Mouse (Mus musculus) forebrain, embryonic 14.5 days (tissue): ENCODE data around the gene Syce3. TPM values are rescaled to one million over a fixed set of nuclear protein-coding genes. Genes with fewer than 3 reads are reported as not detected.
A peak's percentile ranks its signal among the peaks of the same experiment; 100 is the strongest.

ENCODE experiments used
- ATAC-seq: fragments of 200-750 bp; cut with Nextera tagmentation; 2 replicates; pipeline ENCODE4 v1.8.0; 2017; ENCODE audit warnings: mild to moderate bottlenecking, moderate library complexity
- DNase-seq: peaks from one replicate; pipeline ENCODE4 v3.0.0-alpha.2; 2015; ENCODE audit warnings: low spot score
- H3K27ac ChIP-seq: fragments of 300-500 bp; sonication (generic); 2 replicates; pipeline ENCODE4 v1.5.1; 2014; ENCODE audit warnings: low read depth, mild to moderate bottlenecking, control low read depth, low read length, moderate library complexity
- H3K27me3 ChIP-seq: fragments of 300-500 bp; sonication (generic); replicated peaks from 2 replicates; pipeline ENCODE4 v1.6.1; 2014; ENCODE audit warnings: low read length, control low read depth, mixed read lengths; ENCODE audit not compliant: control insufficient read depth, insufficient read depth
- H3K36me3 ChIP-seq: fragments of 300-500 bp; sonication (generic); 2 replicates; pipeline ENCODE4 v1.6.1; 2014; ENCODE audit warnings: low read length, control low read depth; ENCODE audit not compliant: control insufficient read depth, insufficient read depth
- H3K4me1 ChIP-seq: fragments of 300-500 bp; sonication (generic); 2 replicates; pipeline ENCODE4 v1.6.1; 2014; ENCODE audit warnings: antibody characterized with exemption, low read length, control low read depth; ENCODE audit not compliant: control insufficient read depth, insufficient read depth
- H3K4me2 ChIP-seq: fragments of 300-500 bp; sonication (generic); 2 replicates; pipeline ENCODE4 v1.6.1; 2014; ENCODE audit warnings: mild to moderate bottlenecking, control low read depth, low read length
- H3K4me3 ChIP-seq: fragments of 300-500 bp; sonication (generic); 2 replicates; pipeline ENCODE4 v1.5.1; 2014; ENCODE audit warnings: low read depth, low read length, control low read depth
- H3K9ac ChIP-seq: fragments of 300-500 bp; sonication (generic); 2 replicates; pipeline ENCODE4 v1.6.1; 2014; ENCODE audit warnings: mild to moderate bottlenecking, low read length, control low read depth, moderate library complexity
- H3K9me3 ChIP-seq: fragments of 300-500 bp; sonication (generic); replicated peaks from 2 replicates; pipeline ENCODE4 v1.6.1; 2016; ENCODE audit warnings: low read length, control low read depth, mixed read lengths; ENCODE audit not compliant: control insufficient read depth
- WGBS: fragments of 180-500 bp; shearing (Covaris S2); extraction: QIAGEN DNeasy Blood & Tissue Kit; methylation state at CpG from one replicate; pipeline ENCODE4 v1.1.7; 2014; 5-methylcytosine and 5-hydroxymethylcytosine counted together
- polyA plus RNA-seq: library from polyadenylated mRNA; unstranded; fragments of >200 nt; fragmentation: Nextera tagmentation; extraction: Ambion mirVana; gene quantifications from 2 replicates; pipeline ENCODE4 v1.2.1, GENCODE M21; 2014

Syce3 gene
- polyA plus RNA-seq, 1 experiment from 2014 or later, result not detected

GRCm38 (mm10) chr15:89373027-89373761 is 37.1 kb downstream of the Syce3 start:
- peak overlapping the region; percentile 84 for H3K9ac ChIP-seq
- 3% methylated on average over 35 of the region's 35 CpGs for WGBS
- H3K4me2 ChIP-seq, result peak overlapping the region; percentile 87
- H3K27me3 ChIP-seq, result peaks cover 22% of the 10 kb centered on the region
- DNase-seq (peak; percentile 81), ATAC-seq (peak; percentile 84)
- peaks cover 48% of the 10 kb centered on the region for H3K36me3 ChIP-seq
- peaks cover 2% of the 10 kb centered on the region; the same call in 1 of the 2 replicates for H3K4me1 ChIP-seq
- no peaks in the 10 kb centered on the region for H3K9me3 ChIP-seq
- peak overlapping the region; percentile 93 for H3K27ac ChIP-seq
- peak overlapping the region; percentile 71 for H3K4me3 ChIP-seq

- no peak for ATAC-seq
- 89% methylated on average over 7 of the region's 7 CpGs for WGBS
- no peak overlapping the region for H3K27ac ChIP-seq
Observed at GRCm38 (mm10) chr15:89372536-89372935, 37.8 kb downstream of the Syce3 start.

GRCm38 (mm10) chr15:89372068-89372467 is 38.2 kb downstream of the Syce3 start:
- no peak overlapping the region for H3K4me3 ChIP-seq
- H3K27ac ChIP-seq, result no peak overlapping the region
- peaks cover 59% of the 10 kb centered on the region for H3K36me3 ChIP-seq
- WGBS, result 85% methylated on average over 13 of the region's 13 CpGs
- DNase-seq (no peak), ATAC-seq (no peak)
- H3K9ac ChIP-seq, result no peak overlapping the region
- H3K9me3 ChIP-seq, result no peaks in the 10 kb centered on the region
- H3K27me3 ChIP-seq, result peaks cover 11% of the 10 kb centered on the region
- no peak overlapping the region for H3K4me2 ChIP-seq
- H3K4me1 ChIP-seq, result peaks cover 2% of the 10 kb centered on the region; the same call in 1 of the 2 replicates

More at GRCm38 (mm10) chr15:89372536-89372935, 37.8 kb downstream of the Syce3 start:
- peaks cover 2% of the 10 kb centered on the region; the same call in 1 of the 2 replicates for H3K4me1 ChIP-seq
- 0 out of 2 replicates have a peak overlapping the region, but pooled peaks have one; percentile 84 for H3K9ac ChIP-seq
- H3K4me2 ChIP-seq, result peak overlapping the region; percentile 87
- peaks cover 54% of the 10 kb centered on the region for H3K36me3 ChIP-seq
- H3K27me3 ChIP-seq, result peaks cover 15% of the 10 kb centered on the region
- no peaks in the 10 kb centered on the region for H3K9me3 ChIP-seq
- H3K4me3 ChIP-seq, result peak overlapping the region; percentile 71
- DNase-seq, result no peak

GRCm38 (mm10) chr15:89365141-89365551 is 45.2 kb downstream of the Syce3 start:
- Histone ChIP-seq H3K4me2 (no peak overlapping the region), H3K27me3 (no peaks in the 10 kb centered on the region), H3K9me3 (no peaks in the 10 kb centered on the region), H3K9ac (no peak overlapping the region), H3K27ac (no peak overlapping the region), H3K4me1 (no peaks in the 10 kb centered on the region), H3K36me3 (peaks cover 99% of the 10 kb centered on the region), H3K4me3 (no peak overlapping the region)
- no peak for DNase-seq
- ATAC-seq, result no peak
- WGBS, result 89% methylated on average over 4 of the region's 4 CpGs

- no peak for DNase-seq
- ATAC-seq, result no peak
- WGBS, result 92% methylated on average over 7 of the region's 7 CpGs
Observed at GRCm38 (mm10) chr15:89363051-89363450, 47.3 kb downstream of the Syce3 start.

GRCm38 (mm10) chr15:89358784-89359183 is 51.5 kb downstream of the Syce3 start:
- Histone ChIP-seq H3K4me2 (no peak overlapping the region), H3K4me1 (peaks cover 14% of the 10 kb centered on the region), H3K36me3 (peaks cover 41% of the 10 kb centered on the region), H3K9ac (no peak overlapping the region), H3K27ac (no peak overlapping the region), H3K27me3 (no peaks in the 10 kb centered on the region), H3K9me3 (no peaks in the 10 kb centered on the region), H3K4me3 (no peak overlapping the region)
- ATAC-seq (no peak), DNase-seq (no peak)
- WGBS, result 88% methylated on average over 3 of the region's 3 CpGs

More at GRCm38 (mm10) chr15:89363051-89363450, 47.3 kb downstream of the Syce3 start:
- Histone ChIP-seq H3K4me2 (no peak overlapping the region), H3K36me3 (peaks cover 81% of the 10 kb centered on the region), H3K9ac (no peak overlapping the region), H3K27me3 (no peaks in the 10 kb centered on the region), H3K4me3 (no peak overlapping the region), H3K27ac (no peak overlapping the region), H3K9me3 (no peaks in the 10 kb centered on the region), H3K4me1 (no peaks in the 10 kb centered on the region)

GRCm38 (mm10) chr15:89356372-89356771 is 53.9 kb downstream of the Syce3 start:
- Histone ChIP-seq H3K9me3 (no peaks in the 10 kb centered on the region), H3K4me3 (peak overlapping the region; percentile 83), H3K9ac (peak overlapping the region; percentile 83), H3K4me2 (peak overlapping the region; percentile 78), H3K4me1 (peaks cover 14% of the 10 kb centered on the region), H3K36me3 (peaks cover 41% of the 10 kb centered on the region), H3K27me3 (no peaks in the 10 kb centered on the region), H3K27ac (peak overlapping the region; percentile 46)
- DNase-seq (peak; percentile 93), ATAC-seq (peak; percentile 60)
- WGBS, result 0% methylated on average over 15 of the region's 15 CpGs

- ATAC-seq, result peak; percentile 93
- H3K27me3 ChIP-seq, result no peaks in the 10 kb centered on the region
- peak within 1 kb of the TSS; percentile 83 for H3K9ac ChIP-seq
- H3K4me3 ChIP-seq, result peak within 1 kb of the TSS; percentile 83
- H3K4me1 ChIP-seq, result peaks cover 14% of the 10 kb centered on the region
- DNase-seq, result peak; percentile 98
- H3K27ac ChIP-seq, result peak within 1 kb of the TSS; percentile 46
- H3K4me2 ChIP-seq, result peak within 1 kb of the TSS; percentile 78
- WGBS, result under 1% methylated on average over 63 of the region's 64 CpGs
- H3K9me3 ChIP-seq, result no peaks in the 10 kb centered on the region
- H3K36me3 ChIP-seq, result peaks cover 41% of the 10 kb centered on the region
Observed at GRCm38 (mm10) chr15:89355241-89356187, 54.8 kb downstream of the Syce3 start, which contains the start of the genes Lmf2 and Ncaph2. Gene Lmf2 (minus strand): TSS chr15:89355659. Gene Ncaph2 (plus strand): TSS chr15:89355719.
